Comparison of ENCODE assay signal across 13 mouse cellular contexts in genomic region chr13:63236159-63236893, GRCm38 (mm10).
DNase-seq lines count a peak whose midpoint lies in the region; ATAC-seq and TF ChIP-seq lines count a peak whose summit lies in the region.
"Had no signal": no experiment of that assay in that cellular context is flagged by ENCODE, and none has a peak within 500 bp of the region (broad histone marks: within the 10 kb centered on the region; RNA-seq: fewer than 3 reads in every experiment).

No protein-coding gene starts in this region.

- no peak overlapping the region for H3K4me2 ChIP-seq in kidney, embryonic 14.5 days (replicated peaks; ENCODE audit: low read depth, low read length)
- H3K4me2 ChIP-seq: forebrain, embryonic 13.5 days; hindbrain, embryonic 13.5 days; limb, embryonic 12.5 days had no signal

- peak overlapping the region; percentile 62 for H3K27ac ChIP-seq in gastrocnemius, adult 2 months
- peak overlapping the region; percentile 85 for H3K27ac ChIP-seq in kidney, adult 2 months (ENCODE audit: insufficient read depth, low read depth, low read length)
- H3K27ac ChIP-seq in brown adipose tissue, adult 24 weeks (replicated peaks; ENCODE audit: low read depth, low read length): peak overlapping the region; percentile 12
- H3K27ac ChIP-seq in kidney, embryonic 14.5 days (ENCODE audit: low read depth, low read length): peak overlapping the region; percentile 52; the same call in 1 of the 2 replicates
- H3K27ac ChIP-seq: forebrain, embryonic 13.5 days; hindbrain, embryonic 13.5 days had no signal

- peaks cover 29% of the 10 kb centered on the region for H3K4me1 ChIP-seq in kidney, adult 2 months (ENCODE audit: control insufficient read depth, insufficient read depth, low read length)
- peaks cover 3% of the 10 kb centered on the region for H3K4me1 ChIP-seq in brown adipose tissue, adult 24 weeks (ENCODE audit: control insufficient read depth, insufficient read depth, insufficient read length, low read length)
- peaks cover 35% of the 10 kb centered on the region for H3K4me1 ChIP-seq in kidney, embryonic 14.5 days (ENCODE audit: control insufficient read depth, insufficient read depth, low read length)

- H3K27me3 ChIP-seq in kidney, adult 2 months (replicated peaks; ENCODE audit: control insufficient read depth, insufficient read depth, low read length): no peaks in the 10 kb centered on the region
- no peaks in the 10 kb centered on the region for H3K27me3 ChIP-seq in kidney, embryonic 14.5 days (ENCODE audit: control insufficient read depth, insufficient read depth, low read length)
- H3K27me3 ChIP-seq: forebrain, embryonic 13.5 days; hindbrain, embryonic 13.5 days; limb, embryonic 12.5 days had no signal

- WGBS in kidney, adult 2 months: 32% methylated on average over 5 of the region's 5 CpGs
- 28% methylated on average over 5 of the region's 5 CpGs for WGBS in kidney, embryonic 14.5 days

- no peaks in the 10 kb centered on the region for H3K9me3 ChIP-seq in kidney, embryonic 14.5 days (ENCODE audit: control insufficient read depth, low read length)
- H3K9me3 ChIP-seq: forebrain, embryonic 13.5 days; hindbrain, embryonic 13.5 days; limb, embryonic 12.5 days had no signal

- no peak overlapping the region for H3K9ac ChIP-seq in kidney, embryonic 14.5 days (ENCODE audit: low read depth, low read length)
- H3K9ac ChIP-seq: forebrain, embryonic 13.5 days; hindbrain, embryonic 13.5 days; limb, embryonic 12.5 days had no signal

- ATAC-seq in kidney, embryonic 14.5 days (ENCODE audit: low FRiP score, low TSS enrichment): no peak
- ATAC-seq: forebrain, embryonic 13.5 days had no signal

- no peak for TF ChIP-seq POLR2A in kidney, adult 2 months (IDR thresholded peaks at IDR 0.05; ENCODE audit: low read depth, low read length)

- H3K36me3 ChIP-seq in kidney, adult 2 months (ENCODE audit: control insufficient read depth, insufficient read depth, low read length): no peaks in the 10 kb centered on the region
- H3K36me3 ChIP-seq in kidney, embryonic 14.5 days (ENCODE audit: control insufficient read depth, insufficient read depth, low read length): no peaks in the 10 kb centered on the region
- H3K36me3 ChIP-seq: hindbrain, embryonic 13.5 days; limb, embryonic 12.5 days had no signal

- no peak overlapping the region for H3K4me3 ChIP-seq in gastrocnemius, adult 2 months
- no peak overlapping the region for H3K4me3 ChIP-seq in kidney, adult 2 months (ENCODE audit: insufficient read depth, low read depth, low read length)
- no peak overlapping the region for H3K4me3 ChIP-seq in brown adipose tissue, adult 24 weeks (ENCODE audit: insufficient read depth, low read depth, low read length)
- H3K4me3 ChIP-seq in kidney, embryonic 14.5 days (ENCODE audit: low read length): no peak overlapping the region
- H3K4me3 ChIP-seq: forebrain, embryonic 13.5 days; hindbrain, embryonic 13.5 days; limb, embryonic 12.5 days had no signal

- no peak for DNase-seq in gastrocnemius, adult 2 months
- DNase-seq in gastrocnemius, postnatal 14 days: no peak
- DNase-seq in kidney, adult 2 months: peak; percentile 52
- no peak for DNase-seq in kidney, postnatal 10 days
- no peak for DNase-seq in adrenal gland, postnatal 36 days
- DNase-seq in cerebellum, adult 8-10 months: no peak
- DNase-seq: adrenal gland, postnatal 25 days; cerebellum, adult 11 months had no signal

- intact Hi-C loops in gastrocnemius, adult 2 months (cut with DNase I): loop anchor here (5.0 kb wide), 2 partner anchors 49 to 189 kb away; no protein-coding TSS in a partner anchor
- intact Hi-C loops in gastrocnemius, postnatal 14 days (cut with DNase I; ENCODE audit: low total_unique reads): no loop called here

- no peak for TF ChIP-seq CTCF in gastrocnemius, adult 2 months (IDR thresholded peaks at IDR 0.05)
- TF ChIP-seq CTCF in kidney, adult 2 months (conservative IDR thresholded peaks at IDR 0.05; ENCODE audit: insufficient read depth, insufficient read length, low read depth, low read length): no peak

Comparison
In these comparisons a context has a peak if more than half of its experiments do, and no peak if none do; other contexts are left out.
1. H3K27ac ChIP-seq: peak in every context shown above with its lines; median percentile 85 in kidney, adult 2 months; 62 in gastrocnemius, adult 2 months; 52 in kidney, embryonic 14.5 days; 12 in brown adipose tissue, adult 24 weeks.